Mouse (Mus musculus) E14TG2a.4 (cell line): Measurements from ENCODE around the gene Vmn1r49.
"Not testable (repeated sequence)": the region's sequence is repeated elsewhere in the genome, so short reads cannot be mapped to it uniquely, and the experiment has no call there.

Experiments
- H3K27me3 ChIP-seq: 2 replicates; pipeline ENCODE4 v1.6.1; 2014; ENCODE audit warnings: low read length, control low read depth; ENCODE audit not compliant: insufficient read depth
- H3K36me3 ChIP-seq: 2 replicates; pipeline ENCODE4 v1.6.1; 2014; ENCODE audit warnings: low read length, control low read depth; ENCODE audit not compliant: insufficient read depth
- H3K4me1 ChIP-seq: replicated peaks from 2 replicates; pipeline ENCODE4 v1.6.1; 2014; ENCODE audit warnings: low read depth, low read length, control low read depth
- H3K4me3 ChIP-seq: replicated peaks from 2 replicates; pipeline ENCODE4 v1.5.1; 2014; ENCODE audit warnings: mild to moderate bottlenecking, low read length
- H3K9me3 ChIP-seq: 2 replicates; pipeline ENCODE4 v1.6.1; 2014; ENCODE audit warnings: low read length, control low read depth
- CTCF ChIP-seq: conservative IDR thresholded peaks from 2 replicates; pipeline ENCODE4 v1.5.1; 2014; ENCODE audit warnings: low read length
- NANOG ChIP-seq: IDR thresholded peaks from 2 replicates; pipeline ENCODE4 v1.6.1; 2014; ENCODE audit warnings: borderline replicate concordance, low read length, mixed read lengths
- POU5F1 ChIP-seq: IDR thresholded peaks from 2 replicates; pipeline ENCODE4 v1.6.1; 2014; ENCODE audit warnings: low read length, borderline replicate concordance

Gene Vmn1r49

DNA sequence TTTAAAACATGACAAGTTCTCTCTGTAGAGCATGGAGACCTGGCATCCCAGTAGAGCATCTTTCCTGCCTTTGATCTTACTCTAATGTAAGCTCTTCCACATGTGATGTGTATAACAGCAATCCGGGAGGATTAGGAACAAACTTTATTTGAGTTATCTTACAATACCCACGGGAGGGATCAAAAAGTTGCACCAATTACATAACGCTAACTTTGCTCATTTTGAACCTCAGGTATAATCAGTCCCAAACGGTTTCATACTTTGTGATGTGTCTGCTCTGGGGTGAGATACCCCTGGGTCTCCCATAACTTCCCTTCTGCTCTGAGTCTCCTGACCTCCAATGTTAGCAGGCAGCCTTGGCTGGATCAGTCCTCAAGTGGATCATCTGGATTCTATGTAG, at the start of gene Vmn1r49:
TSS of gene Vmn1r49 (minus strand) at position 101 of the 400 bp plus-strand sequence.
- H3K27me3 ChIP-seq = no peaks in the 10 kb centered on the region
- no peaks in the 10 kb centered on the region for H3K4me1 ChIP-seq

GRCm38 (mm10) chr6:90122296-90122695, 44.0 kb upstream of the Vmn1r49 start, which contains the start of gene Vmn1r51:
TSS of gene Vmn1r51 (plus strand) at chr6:90122596.
- H3K36me3 ChIP-seq = not testable (repeated sequence)

More for the DNA sequence above, at the start of gene Vmn1r49:
- Histone ChIP-seq H3K9me3 (no peaks in the 10 kb centered on the region; the same call in 1 of the 2 replicates), H3K4me3 (no peak within 1 kb of the TSS), H3K36me3 (no peaks in the 10 kb centered on the region)
- TF ChIP-seq CTCF = no peak
- no peak for TF ChIP-seq NANOG
- TF ChIP-seq POU5F1 = no peak

DNA sequence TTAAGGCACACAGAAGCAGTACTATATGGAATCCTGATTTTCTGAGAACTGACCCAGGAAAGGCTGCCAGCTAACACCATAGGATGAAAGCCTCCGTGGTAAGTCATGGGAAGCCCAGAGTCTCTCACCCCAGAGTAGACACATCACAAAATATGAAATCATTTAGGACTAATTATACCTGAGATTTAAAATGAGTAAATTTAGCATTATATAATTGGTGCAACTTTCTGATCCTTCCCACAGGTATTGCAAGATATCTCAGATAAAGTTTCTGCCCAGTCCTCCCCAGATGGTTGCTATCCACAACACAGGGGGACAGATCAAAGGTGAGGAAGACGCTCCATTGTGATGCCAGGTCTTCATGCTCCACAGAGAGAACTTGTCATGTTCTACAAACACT, 22.8 kb upstream of the Vmn1r49 start, which contains the start of gene Vmn1r50:
TSS of gene Vmn1r50 (plus strand) at position 301 of the 400 bp plus-strand sequence.
- H3K36me3 ChIP-seq = no peaks in the 10 kb centered on the region
- TF ChIP-seq CTCF (no peak), NANOG (no peak), POU5F1 (no peak)
- H3K4me1 ChIP-seq = no peaks in the 10 kb centered on the region
- no peaks in the 10 kb centered on the region for H3K9me3 ChIP-seq
- H3K4me3 ChIP-seq = no peak within 1 kb of the TSS
- H3K27me3 ChIP-seq = no peaks in the 10 kb centered on the region

More at GRCm38 (mm10) chr6:90122296-90122695, 44.0 kb upstream of the Vmn1r49 start, which contains the start of gene Vmn1r51:
- not testable (repeated sequence) for H3K9me3 ChIP-seq, H3K4me3 ChIP-seq, H3K4me1 ChIP-seq, H3K27me3 ChIP-seq

- Histone ChIP-seq H3K9me3 (0 out of 2 replicates have a peak, but pooled peaks cover under 1% of the 10 kb centered on the region), H3K27me3 (no peaks in the 10 kb centered on the region), H3K36me3 (no peaks in the 10 kb centered on the region), H3K4me1 (no peaks in the 10 kb centered on the region), H3K4me3 (no peak overlapping the region)
- no peak for TF ChIP-seq CTCF
These were observed 22.3 kb upstream of the Vmn1r49 start for GRCm38 (mm10) chr6:90100566-90100965.

GRCm38 (mm10) chr6:90036741-90037140, 41.6 kb downstream of the Vmn1r49 start, which contains the start of gene Vmn1r48:
TSS of gene Vmn1r48 (minus strand) at chr6:90036841.
- not testable (repeated sequence) for H3K4me1 ChIP-seq, H3K4me3 ChIP-seq, H3K27me3 ChIP-seq, H3K9me3 ChIP-seq, H3K36me3 ChIP-seq
